Mouse (Mus musculus) cerebral cortex, adult 2 months (tissue): ENCODE data around the gene Gpr45.

Experiments used
- WGBS: fragments of 180-500 bp; shearing (Covaris S2); methylation state at CpG from one replicate; pipeline ENCODE4 v1.1.7; 2018; 5-methylcytosine and 5-hydroxymethylcytosine counted together

Gpr45 gene

DNA sequence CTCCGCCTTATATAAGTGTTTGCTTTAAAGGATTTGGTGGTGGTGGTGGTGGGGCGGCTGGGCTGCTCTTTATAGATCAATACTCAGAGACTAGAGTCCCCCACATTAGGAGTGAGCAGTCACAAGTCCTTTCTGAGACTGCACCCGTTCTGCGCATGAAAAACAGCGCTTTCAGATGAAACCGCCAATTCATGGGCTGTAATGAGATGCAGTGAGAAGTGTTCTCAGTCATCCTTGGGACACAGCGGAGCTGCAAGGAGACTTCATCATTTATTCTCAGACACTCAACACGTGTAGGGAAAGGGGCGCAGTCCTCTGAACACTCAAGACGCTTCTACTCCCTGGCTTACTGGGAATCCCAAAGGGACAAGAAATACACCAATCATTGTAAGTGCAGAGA, 95.1 kb downstream of the Gpr45 start:
- 50% methylated on average over 10 of the region's 10 CpGs for WGBS

DNA sequence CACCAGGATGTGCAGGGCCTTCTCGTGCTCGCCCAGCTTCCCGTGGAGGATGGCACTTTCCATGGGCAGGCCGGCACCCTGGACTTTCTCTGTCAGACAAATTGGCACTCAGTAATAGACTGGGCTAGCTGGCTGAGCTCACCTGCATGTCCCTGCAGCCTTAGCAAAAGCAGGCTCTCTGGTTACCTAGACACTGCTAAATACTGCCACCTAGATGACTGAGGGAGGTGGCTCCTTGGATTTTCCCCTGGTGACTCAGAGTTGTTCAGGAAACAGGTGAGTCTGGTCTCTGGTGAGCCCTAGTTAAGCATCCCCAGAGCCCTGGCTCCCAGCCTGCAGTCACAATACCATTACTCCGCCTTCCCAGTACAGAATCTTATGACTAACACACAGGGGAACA, 99.2 kb downstream of the Gpr45 start:
- WGBS: 84% methylated on average over 5 of the region's 5 CpGs

DNA sequence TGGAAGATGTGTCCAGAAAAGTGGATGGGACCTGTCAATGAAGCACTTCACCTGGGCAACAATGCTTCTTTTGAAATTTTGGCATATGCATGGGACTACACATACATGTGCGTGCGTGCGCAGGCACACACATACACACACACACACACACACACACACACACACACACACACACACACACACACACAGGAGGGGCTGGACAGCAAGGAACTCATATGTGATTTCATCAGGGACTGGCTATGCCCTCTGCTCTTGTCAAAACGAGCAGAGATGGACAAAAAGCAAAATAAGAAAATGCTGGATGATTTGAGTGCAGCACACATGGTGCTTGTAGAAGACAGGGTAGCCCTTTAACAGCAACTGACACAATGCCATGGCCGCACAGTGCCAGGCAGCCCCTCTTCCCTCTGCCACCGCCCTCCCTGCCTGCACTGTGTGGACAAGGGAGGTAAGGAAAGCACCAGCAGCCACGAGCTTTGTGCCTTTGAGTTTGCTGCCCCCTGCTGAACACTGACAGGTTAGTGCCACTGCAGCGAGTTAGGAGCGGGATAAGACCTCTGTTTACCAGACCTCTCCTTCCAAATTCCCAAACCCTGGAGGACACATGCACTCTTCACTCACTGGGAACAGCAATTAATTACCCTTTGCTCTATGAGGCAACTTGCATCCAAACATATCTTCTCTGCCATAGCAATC, 113.1 kb downstream of the Gpr45 start:
- WGBS: 42% methylated on average over 9 of the region's 9 CpGs

DNA sequence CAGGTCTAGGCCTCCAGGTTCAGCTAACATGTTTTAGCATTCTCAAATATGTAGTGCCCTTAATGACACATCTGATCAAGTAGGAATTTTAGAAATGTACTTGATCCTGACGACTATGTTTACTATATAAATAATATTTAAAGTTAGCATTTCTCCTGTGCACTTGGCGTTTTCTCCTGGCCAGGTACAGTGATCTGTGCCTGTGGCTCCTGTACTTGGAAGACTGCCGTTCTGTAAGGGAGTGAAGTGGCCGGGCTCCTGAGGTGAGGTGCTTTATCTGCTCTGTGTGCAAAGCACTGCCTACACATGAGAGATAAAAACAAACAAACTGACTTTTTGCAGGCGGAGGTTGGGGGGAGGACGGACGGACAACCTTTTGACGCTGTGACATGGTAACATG, 113.9 kb downstream of the Gpr45 start:
- WGBS: 92% methylated on average over 8 of the region's 8 CpGs

DNA sequence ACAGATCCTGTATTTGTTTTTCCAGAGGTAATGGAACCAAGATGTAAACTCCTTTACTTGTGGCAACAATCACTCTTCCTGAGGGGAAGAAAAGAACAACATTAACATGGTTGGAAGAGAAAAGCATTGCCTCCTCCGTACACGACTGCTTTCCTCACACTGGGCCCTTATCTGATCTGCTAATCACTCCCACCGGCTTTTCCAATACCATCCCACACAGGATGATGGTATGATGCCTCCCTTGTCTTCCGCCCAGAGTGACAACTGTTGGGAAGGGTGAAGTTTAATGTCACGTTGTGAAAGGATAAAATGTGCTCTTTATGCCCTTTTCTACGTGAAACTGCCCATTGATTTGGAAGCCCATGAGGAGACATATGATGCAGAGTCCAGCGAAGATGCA, 114.9 kb downstream of the Gpr45 start:
- WGBS: 79% methylated on average over 7 of the region's 7 CpGs

DNA sequence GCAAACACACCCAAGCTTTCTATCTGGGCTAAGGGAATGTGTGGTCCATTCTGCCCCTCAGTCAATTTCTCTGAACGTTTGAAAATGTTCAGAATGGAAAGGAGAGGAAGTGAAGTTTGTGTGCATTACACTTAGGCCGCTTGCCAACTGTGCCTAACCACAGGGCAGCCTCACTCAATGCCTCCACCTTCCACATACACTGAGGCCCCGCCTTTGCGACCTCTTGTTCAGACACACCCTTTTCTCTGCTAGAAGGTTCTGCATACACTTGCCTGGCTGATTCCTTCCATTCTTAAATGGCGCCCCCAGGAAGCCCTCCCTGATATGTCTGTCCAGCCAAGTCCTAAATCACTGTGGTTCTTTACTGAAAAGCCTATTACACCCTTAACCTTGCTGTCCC, 118.1 kb downstream of the Gpr45 start:
- 76% methylated on average over 5 of the region's 5 CpGs for whole genome bisulfite sequencing

DNA sequence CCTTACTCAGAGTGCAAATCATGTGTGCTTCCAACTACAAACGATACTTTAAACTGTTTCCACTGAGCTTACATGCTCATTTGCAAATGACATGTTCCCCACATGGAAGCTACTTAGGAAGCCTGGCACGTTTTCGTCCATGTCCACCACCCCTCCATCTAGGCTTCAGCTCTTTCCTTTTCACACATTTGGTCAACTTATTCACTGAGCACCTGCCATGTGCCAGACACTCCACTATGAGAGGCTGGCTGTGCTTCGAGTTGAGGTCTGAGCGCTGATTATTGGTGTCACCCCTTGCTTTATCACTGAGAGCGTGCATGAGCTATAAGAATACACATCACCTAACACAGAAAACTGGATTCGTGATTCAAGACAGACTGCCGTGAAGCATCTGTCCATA, 119.4 kb downstream of the Gpr45 start:
- WGBS: 76% methylated on average over 8 of the region's 8 CpGs

DNA sequence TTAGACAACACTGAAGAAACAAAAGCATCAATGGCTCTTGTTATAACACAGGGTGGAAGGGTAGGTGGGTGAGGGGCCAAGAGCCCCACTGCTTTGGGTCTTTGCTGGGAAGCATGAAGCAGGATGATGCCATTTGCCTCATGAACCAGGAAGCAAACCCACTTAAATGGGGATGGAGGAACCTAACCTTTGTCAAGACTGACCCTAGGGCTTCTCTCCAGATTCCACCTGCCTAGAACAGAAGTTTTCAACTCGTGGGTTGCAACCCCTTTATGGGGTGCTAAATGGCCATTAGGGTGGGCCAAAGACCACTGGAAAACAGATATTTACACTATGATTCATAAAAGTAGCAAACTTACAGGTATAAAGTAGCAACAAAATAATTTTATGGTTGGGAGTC, 119.9 kb downstream of the Gpr45 start:
- 89% methylated on average over 1 of the region's 1 CpGs for WGBS

DNA sequence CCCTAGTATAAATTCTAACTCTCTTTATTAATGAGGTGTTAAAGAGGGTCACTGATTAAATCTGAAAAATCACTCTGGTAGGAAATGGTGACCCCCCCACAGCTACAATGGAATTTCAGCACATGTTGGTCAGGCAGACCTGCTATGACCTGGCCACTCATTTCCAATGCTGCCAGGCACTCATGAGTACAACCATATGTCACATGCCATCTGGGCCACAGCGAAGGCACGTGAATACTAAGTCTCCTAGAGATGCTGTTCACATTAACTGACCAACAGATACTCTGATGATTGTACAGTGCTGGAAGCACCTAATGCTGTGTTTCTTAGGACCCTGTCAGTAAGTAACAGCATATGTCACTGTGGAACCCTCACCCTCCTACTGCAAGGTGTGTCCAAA, 122.1 kb downstream of the Gpr45 start:
- 82% methylated on average over 2 of the region's 2 CpGs for WGBS

DNA sequence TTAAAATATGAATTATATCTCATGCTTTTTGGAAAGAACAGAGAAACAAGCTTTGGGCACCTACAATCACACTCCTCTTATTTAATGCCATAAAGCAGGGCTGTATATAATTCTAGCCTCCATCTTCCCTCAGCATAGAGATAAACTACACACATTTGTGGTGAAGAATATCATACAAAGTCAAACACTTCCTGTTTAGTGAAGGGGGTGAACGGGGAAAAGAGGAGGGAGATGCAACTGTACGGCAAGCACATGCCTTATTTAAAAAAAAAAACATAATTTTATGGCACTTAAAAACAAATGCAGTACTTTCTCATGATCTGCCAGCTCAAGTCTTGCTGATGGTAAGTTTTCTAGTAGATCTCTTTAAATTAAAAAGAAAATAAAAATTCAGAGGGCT, 125.5 kb downstream of the Gpr45 start:
- 84% methylated on average over 2 of the region's 2 CpGs for WGBS

DNA sequence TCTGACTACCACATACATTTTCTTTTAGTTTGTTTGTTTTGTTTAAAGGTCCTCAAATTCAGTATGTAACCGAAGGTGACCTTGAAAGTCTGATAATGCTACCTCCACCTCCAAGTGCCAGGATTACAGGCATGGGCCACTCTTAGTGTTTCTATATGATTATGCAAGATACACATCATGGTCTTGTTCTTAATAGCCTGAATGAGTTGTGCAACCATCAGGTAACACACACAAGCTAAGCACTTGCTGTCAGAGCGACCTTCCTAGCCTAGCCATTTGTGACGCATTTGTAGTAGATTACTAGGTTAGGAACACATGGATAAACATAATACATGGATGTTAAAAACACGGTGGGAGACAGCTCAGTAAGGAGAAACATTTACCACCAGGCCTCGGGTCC, 130.3 kb downstream of the Gpr45 start:
- WGBS: 89% methylated on average over 5 of the region's 5 CpGs
